Mouse (Mus musculus) liver, adult 2 months (tissue): ENCODE results near the gene Rin3.

Experiments used
- CTCF ChIP-seq: fragments of 200-500 bp; IDR thresholded peaks from 2 replicates; pipeline ENCODE4 v1.5.1; 2011; ENCODE audit warnings: low read depth, low read length, control low read depth
- POLR2A ChIP-seq: fragments of 200-500 bp; IDR thresholded peaks from 2 replicates; pipeline ENCODE4 v1.6.1; 2011; ENCODE audit warnings: low read length, control low read depth; ENCODE audit not compliant: insufficient read depth; ENCODE audit errors: extremely low read depth

DNA sequence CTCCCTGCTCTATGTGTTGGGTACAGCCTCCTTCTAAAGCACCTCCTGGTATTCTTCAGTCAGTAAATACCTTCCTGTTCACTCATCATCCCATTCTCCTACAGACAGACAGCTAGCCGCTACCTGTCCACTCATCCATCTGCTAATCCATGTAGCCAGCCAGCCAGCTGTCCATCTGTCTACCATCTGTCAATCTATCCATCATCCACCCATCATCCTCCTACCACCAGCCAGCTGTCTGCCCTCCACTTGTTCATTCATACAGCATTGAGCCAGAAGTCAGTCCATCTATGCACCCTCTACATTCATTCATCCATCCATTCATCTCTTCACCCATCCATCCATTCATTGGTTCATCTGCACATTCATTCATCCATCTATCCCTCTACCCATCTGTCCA is 6.7 kb downstream of the Rin3 start:
- TF ChIP-seq POLR2A, result no peak
- TF ChIP-seq CTCF, result no peak
